Mouse (Mus musculus) bone marrow macrophage, adult 2 months (primary cell): ENCODE measurements at regions not wholly inside any gene's neighbourhood (a gene's known extent, or its start where the extent isn't known, plus 50 kb on each side); places are given as distances from the start of the nearest gene placed in this dataset.

Source experiments
- CTCF ChIP-seq: IDR thresholded peaks from 2 replicates; pipeline ENCODE4 v1.5.1; 2012; ENCODE audit warnings: low read depth, mild to moderate bottlenecking, low read length, moderate library complexity
- POLR2A ChIP-seq: IDR thresholded peaks from 2 replicates; pipeline ENCODE4 v1.6.1; 2012; ENCODE audit warnings: mild to moderate bottlenecking, low read depth, low read length, borderline replicate concordance

DNA sequence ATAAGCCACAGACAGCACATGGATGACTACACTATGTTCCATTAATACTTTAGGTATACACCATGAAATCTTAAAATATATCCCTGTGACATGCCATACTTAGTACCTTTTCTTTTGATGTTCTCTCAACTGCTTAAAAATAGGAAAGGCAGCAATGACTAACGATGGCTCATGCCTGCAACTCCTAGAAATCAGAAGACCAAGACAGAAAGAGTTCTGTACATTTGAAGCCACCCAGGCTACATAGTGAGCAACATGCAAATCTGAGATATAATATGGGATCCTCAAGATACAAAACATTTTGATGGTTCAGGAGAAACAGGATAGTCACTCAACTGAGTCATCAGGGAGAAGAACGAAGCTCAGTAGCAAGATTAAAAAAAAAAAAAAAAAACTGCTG, 412.7 kb upstream of the Tenm4 start:
- TF ChIP-seq POLR2A (no peak), CTCF (no peak)
